Mouse (Mus musculus) bone marrow macrophage, adult 2 months (primary cell): ENCODE measurements around the gene Ccdc85c. TPM values are rescaled to one million over a fixed set of nuclear protein-coding genes. Genes with fewer than 3 reads are reported as not detected.

Experiments
- H3K27ac ChIP-seq: 2 replicates; pipeline ENCODE4 v1.5.1; 2012; ENCODE audit warnings: low read depth, low read length; ENCODE audit not compliant: insufficient read depth
- H3K4me1 ChIP-seq: 2 replicates; pipeline ENCODE4 v1.6.1; 2012; ENCODE audit warnings: low read length; ENCODE audit not compliant: control insufficient read depth, insufficient read depth
- H3K4me3 ChIP-seq: 2 replicates; pipeline ENCODE4 v1.5.1; 2012; ENCODE audit warnings: mild to moderate bottlenecking, low read length, moderate library complexity; ENCODE audit not compliant: insufficient read depth
- CTCF ChIP-seq: IDR thresholded peaks from 2 replicates; pipeline ENCODE4 v1.5.1; 2012; ENCODE audit warnings: low read depth, mild to moderate bottlenecking, low read length, moderate library complexity
- POLR2A ChIP-seq: IDR thresholded peaks from 2 replicates; pipeline ENCODE4 v1.6.1; 2012; ENCODE audit warnings: mild to moderate bottlenecking, low read depth, low read length, borderline replicate concordance
- polyA plus RNA-seq: library from polyadenylated mRNA; stranded (reverse); fragments of >200 nt; gene quantifications from 2 replicates; pipeline ENCODE4 v1.2.4, GENCODE M21; 2012; ENCODE audit not compliant: missing spikeins, insufficient read depth, insufficient read length

The Ccdc85c gene
- polyA plus RNA-seq, 1 experiment = 0.25 TPM

- H3K4me1 ChIP-seq = no peaks in the 10 kb centered on the region
- no peak overlapping the region for H3K4me3 ChIP-seq
- no peak overlapping the region for H3K27ac ChIP-seq
- TF ChIP-seq CTCF (no peak), POLR2A (no peak)
These were observed 55.2 kb downstream of the Ccdc85c start for GRCm38 (mm10) chr12:108219825-108220616.

- H3K27ac ChIP-seq = no peak overlapping the region
- no peak overlapping the region for H3K4me3 ChIP-seq
- TF ChIP-seq POLR2A (no peak), CTCF (no peak)
- no peaks in the 10 kb centered on the region for H3K4me1 ChIP-seq
These were observed 56.1 kb downstream of the Ccdc85c start for GRCm38 (mm10) chr12:108219163-108219562.

- Histone ChIP-seq H3K4me3 (no peak overlapping the region), H3K4me1 (no peaks in the 10 kb centered on the region), H3K27ac (no peak overlapping the region)
- TF ChIP-seq CTCF (peak; percentile 63), POLR2A (no peak)
These were observed 57.7 kb downstream of the Ccdc85c start for GRCm38 (mm10) chr12:108217572-108217971.

GRCm38 (mm10) chr12:108216611-108217370 is 58.4 kb downstream of the Ccdc85c start:
- Histone ChIP-seq H3K27ac (no peak overlapping the region), H3K4me3 (no peak overlapping the region), H3K4me1 (peaks cover under 1% of the 10 kb centered on the region; the same call in 1 of the 2 replicates)
- no peak for TF ChIP-seq CTCF
- no peak for TF ChIP-seq POLR2A

- TF ChIP-seq POLR2A (no peak), CTCF (no peak)
- no peak overlapping the region for H3K27ac ChIP-seq
These were observed 60.1 kb downstream of the Ccdc85c start for GRCm38 (mm10) chr12:108215090-108215489.

GRCm38 (mm10) chr12:108213090-108214041 is 61.9 kb downstream of the Ccdc85c start:
- Histone ChIP-seq H3K27ac (no peak overlapping the region), H3K4me3 (no peak overlapping the region), H3K4me1 (peaks cover 3% of the 10 kb centered on the region; the same call in 1 of the 2 replicates)
- no peak for TF ChIP-seq POLR2A
- no peak for TF ChIP-seq CTCF

More at GRCm38 (mm10) chr12:108215090-108215489, 60.1 kb downstream of the Ccdc85c start:
- Histone ChIP-seq H3K4me1 (peaks cover 3% of the 10 kb centered on the region; the same call in 1 of the 2 replicates), H3K4me3 (no peak overlapping the region)

- no peak overlapping the region for H3K4me3 ChIP-seq
- H3K4me1 ChIP-seq = peaks cover 3% of the 10 kb centered on the region; the same call in 1 of the 2 replicates
- H3K27ac ChIP-seq = no peak overlapping the region
- no peak for TF ChIP-seq CTCF
These were observed 62.7 kb downstream of the Ccdc85c start for GRCm38 (mm10) chr12:108212476-108212875.

GRCm38 (mm10) chr12:108212071-108212470 is 63.2 kb downstream of the Ccdc85c start:
- no peak overlapping the region for H3K4me3 ChIP-seq
- H3K27ac ChIP-seq = no peak overlapping the region
- TF ChIP-seq POLR2A (no peak), CTCF (no peak)
- H3K4me1 ChIP-seq = peaks cover 3% of the 10 kb centered on the region; the same call in 1 of the 2 replicates

- H3K4me1 ChIP-seq = peaks cover 3% of the 10 kb centered on the region; the same call in 1 of the 2 replicates
- TF ChIP-seq CTCF (no peak), POLR2A (no peak)
- H3K27ac ChIP-seq = no peak overlapping the region
- no peak overlapping the region for H3K4me3 ChIP-seq
These were observed 64.6 kb downstream of the Ccdc85c start for GRCm38 (mm10) chr12:108210623-108211022.
